In the genomic region with DNA sequence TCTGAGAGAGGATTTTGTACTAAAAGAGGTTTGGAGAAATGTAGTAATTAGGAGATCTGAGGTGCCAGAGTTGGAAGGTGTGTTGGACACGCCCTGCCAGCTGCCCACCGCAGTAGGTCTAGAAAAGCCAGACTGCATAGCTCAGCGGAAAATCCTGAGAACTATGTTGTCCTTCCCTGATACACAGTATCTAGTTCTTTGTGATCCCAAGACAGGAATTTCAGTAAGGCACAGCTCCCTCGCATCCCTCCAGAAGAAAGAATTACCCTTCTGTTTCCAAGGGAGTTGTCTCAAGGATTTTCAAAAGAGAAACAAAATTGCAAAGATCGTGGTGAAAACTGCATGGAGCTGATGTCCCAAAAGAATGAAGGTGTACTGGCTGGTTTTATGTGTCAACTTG, we compare ENCODE assay signal across 1 mouse cellular context.
TF ChIP-seq lines count a peak whose summit lies in the region.

No protein-coding gene starts in this region.

TF ChIP-seq in CH12.LX, 34 proteins besides CTCF, POLR2A, EP300 and RAD21 (continued from another document):
- TF ChIP-seq MXI1 (IDR thresholded peaks at IDR 0.05; ENCODE audit: low read depth, low read length) (peak; percentile 67; the same call in 1 of the 2 replicates), SMC3 (IDR thresholded peaks at IDR 0.05; ENCODE audit: low read depth, low read length) (no peak), MAZ (IDR thresholded peaks at IDR 0.05; ENCODE audit: low read depth, low read length) (0 out of 2 replicates have a peak, but pooled peaks have one; percentile 48), POLR2AphosphoS2 (IDR thresholded peaks at IDR 0.05; ENCODE audit: low read depth, low read length) (no peak), ZMIZ1 (IDR thresholded peaks at IDR 0.05; ENCODE audit: low read depth, low read length) (peak; percentile 56; the same call in 1 of the 2 replicates), ETS1 (conservative IDR thresholded peaks at IDR 0.05; ENCODE audit: low read depth, low read length) (peak; percentile 44; the same call in 1 of the 2 replicates), UBTF (IDR thresholded peaks at IDR 0.05; ENCODE audit: low read depth, low read length) (no peak), ZNF384 (IDR thresholded peaks at IDR 0.05; ENCODE audit: low read depth, low read length) (no peak), MAFK (IDR thresholded peaks at IDR 0.05; ENCODE audit: insufficient replicate concordance, low read length) (peak; percentile 96)
